Mouse (Mus musculus): ENCODE measurements around the gene Ddx46. TPM values are rescaled to one million over a fixed set of nuclear protein-coding genes. Genes with fewer than 3 reads are reported as not detected.

The Ddx46 gene
- polyA plus RNA-seq, 1 experiment from 2014 or later: 33.8 TPM

DNA sequence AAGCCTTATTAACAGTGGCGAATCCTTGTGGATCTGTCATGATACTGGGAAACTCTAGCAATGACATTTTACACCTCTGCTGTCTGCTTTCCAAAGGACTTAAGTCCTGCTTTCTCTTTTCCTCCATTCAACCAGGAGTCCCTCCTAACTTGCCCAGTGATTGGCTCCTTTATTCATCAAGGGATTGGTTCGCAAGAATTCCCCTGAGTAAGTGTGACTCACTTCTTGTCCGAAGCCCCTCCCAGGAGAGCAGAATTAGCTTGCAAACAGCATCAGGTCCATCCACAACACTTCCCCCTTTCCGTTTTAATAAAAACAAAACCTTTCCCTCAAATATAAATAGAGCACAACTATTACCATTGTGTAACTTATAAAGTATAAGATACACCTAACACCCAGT lies 69.5 kb downstream of the Ddx46 start:
- no peak for ATAC-seq (replicated peaks)
- 82% methylated on average over 4 of the region's 4 CpGs for WGBS
- Histone ChIP-seq H3K36me3 (peaks cover 44% of the 10 kb centered on the region), H3K4me1 (no peaks in the 10 kb centered on the region), H3K27ac (replicated peaks) (no peak overlapping the region), H3K4me3 (no peak overlapping the region), H3K9me3 (no peaks in the 10 kb centered on the region), H3K9ac (replicated peaks) (no peak overlapping the region), H3K4me2 (replicated peaks) (no peak overlapping the region), H3K27me3 (no peaks in the 10 kb centered on the region)

DNA sequence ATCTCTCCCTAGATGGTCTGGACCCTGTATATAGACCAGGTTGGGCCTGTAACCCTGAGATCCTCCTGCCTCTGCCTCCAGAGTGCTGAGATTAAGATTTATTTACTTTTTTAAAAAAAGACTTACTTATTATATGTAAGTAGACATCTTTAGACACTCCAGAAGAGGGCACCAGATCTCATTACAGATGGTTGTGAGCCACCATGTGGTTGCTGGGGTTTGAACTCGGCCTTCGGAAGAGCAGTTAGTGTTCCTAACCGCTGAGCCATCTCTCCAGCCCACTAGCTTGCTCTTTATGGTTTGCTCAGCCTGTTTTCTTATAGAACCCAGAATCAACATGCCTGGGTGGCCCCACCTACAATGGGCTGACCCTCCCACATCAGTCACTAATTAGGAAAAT lies 78.0 kb downstream of the Ddx46 start:
- H3K4me1 ChIP-seq: peaks cover 22% of the 10 kb centered on the region
- no peak for ATAC-seq (replicated peaks)
- no peak overlapping the region for H3K9ac ChIP-seq (replicated peaks)
- H3K27ac ChIP-seq (replicated peaks): no peak overlapping the region
- H3K4me3 ChIP-seq: no peak overlapping the region
- 90% methylated on average over 3 of the region's 3 CpGs for WGBS
- H3K36me3 ChIP-seq: peaks cover 3% of the 10 kb centered on the region; the same call in 1 of the 2 replicates
- no peak overlapping the region for H3K4me2 ChIP-seq (replicated peaks)
- H3K9me3 ChIP-seq: no peaks in the 10 kb centered on the region
- no peaks in the 10 kb centered on the region for H3K27me3 ChIP-seq

DNA sequence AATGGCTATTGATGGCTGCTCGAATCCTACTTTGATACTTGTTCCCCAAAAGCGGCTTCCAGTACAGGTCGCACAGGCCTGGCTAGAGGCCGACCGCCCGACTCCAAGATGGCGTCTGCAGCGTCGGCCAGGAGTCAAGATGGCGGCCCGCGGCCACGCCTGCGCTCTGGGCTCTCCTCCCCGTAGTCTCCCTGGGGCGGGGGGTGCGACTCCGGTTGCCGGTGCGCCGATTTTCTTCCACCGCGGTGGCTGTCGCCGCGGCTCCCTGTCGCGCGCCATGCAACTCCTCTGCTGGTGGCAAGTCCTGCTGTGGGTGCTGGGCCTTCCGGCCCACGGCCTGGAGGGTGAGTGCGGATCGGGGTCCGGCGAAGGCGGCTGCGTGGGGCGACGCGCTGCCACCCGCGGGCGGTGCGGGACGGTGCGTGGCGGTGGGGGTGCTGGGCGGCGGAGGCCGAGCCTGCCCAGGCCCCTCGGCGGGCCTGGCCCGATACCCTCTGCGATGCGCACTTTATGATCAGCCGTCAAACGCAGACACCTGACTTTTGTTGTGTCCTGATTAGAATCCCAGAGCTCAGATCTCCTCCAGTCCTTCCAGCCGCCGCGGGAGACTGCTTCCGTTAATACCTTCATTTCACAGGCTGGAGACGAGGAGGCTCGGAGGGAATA lies 79.8 kb downstream of the Ddx46 start, which contains the start of gene Txndc15:
TSS of gene Txndc15 (plus strand) at position 150 of the 666 bp plus-strand sequence.
- peak within 1 kb of the TSS; percentile 91 for H3K9ac ChIP-seq (replicated peaks)
- no peaks in the 10 kb centered on the region for H3K9me3 ChIP-seq
- H3K27me3 ChIP-seq: no peaks in the 10 kb centered on the region
- peak within 1 kb of the TSS; percentile 78 for H3K4me3 ChIP-seq
- peaks cover 19% of the 10 kb centered on the region for H3K36me3 ChIP-seq
- WGBS: under 1% methylated on average over 63 of the region's 63 CpGs
- ATAC-seq (replicated peaks): peak; percentile 91
- H3K4me2 ChIP-seq (replicated peaks): peak within 1 kb of the TSS; percentile 60
- H3K4me1 ChIP-seq: peaks cover 24% of the 10 kb centered on the region
- H3K27ac ChIP-seq (replicated peaks): peak within 1 kb of the TSS; percentile 93

DNA sequence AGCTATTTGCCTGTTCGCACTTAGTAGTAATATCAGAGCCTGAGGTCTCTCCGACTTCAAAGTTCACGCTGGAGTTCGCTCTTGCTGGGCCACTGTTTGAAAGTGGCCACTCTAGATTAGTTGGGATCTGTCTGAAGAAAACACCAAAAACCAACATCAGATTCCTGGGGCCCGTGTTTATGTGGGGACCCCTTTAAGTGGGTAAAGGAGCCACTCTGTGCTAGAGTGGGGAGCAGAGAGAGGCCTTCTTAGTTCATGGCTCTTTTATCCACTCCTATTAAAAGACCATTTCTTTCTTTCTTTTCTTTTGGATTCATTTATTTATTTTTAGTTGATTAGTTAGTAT lies 80.3 kb downstream of the Ddx46 start:
- Histone ChIP-seq H3K9me3 (no peaks in the 10 kb centered on the region), H3K4me2 (replicated peaks) (peak overlapping the region; percentile 60), H3K4me3 (peak overlapping the region; percentile 78), H3K27me3 (no peaks in the 10 kb centered on the region), H3K4me1 (peaks cover 24% of the 10 kb centered on the region), H3K9ac (replicated peaks) (peak overlapping the region; percentile 91), H3K36me3 (peaks cover 24% of the 10 kb centered on the region), H3K27ac (replicated peaks) (peak overlapping the region; percentile 93)
- WGBS: 5% methylated on average over 5 of the region's 5 CpGs
- ATAC-seq (replicated peaks): peak; percentile 11; the same call in 1 of the 2 replicates

DNA sequence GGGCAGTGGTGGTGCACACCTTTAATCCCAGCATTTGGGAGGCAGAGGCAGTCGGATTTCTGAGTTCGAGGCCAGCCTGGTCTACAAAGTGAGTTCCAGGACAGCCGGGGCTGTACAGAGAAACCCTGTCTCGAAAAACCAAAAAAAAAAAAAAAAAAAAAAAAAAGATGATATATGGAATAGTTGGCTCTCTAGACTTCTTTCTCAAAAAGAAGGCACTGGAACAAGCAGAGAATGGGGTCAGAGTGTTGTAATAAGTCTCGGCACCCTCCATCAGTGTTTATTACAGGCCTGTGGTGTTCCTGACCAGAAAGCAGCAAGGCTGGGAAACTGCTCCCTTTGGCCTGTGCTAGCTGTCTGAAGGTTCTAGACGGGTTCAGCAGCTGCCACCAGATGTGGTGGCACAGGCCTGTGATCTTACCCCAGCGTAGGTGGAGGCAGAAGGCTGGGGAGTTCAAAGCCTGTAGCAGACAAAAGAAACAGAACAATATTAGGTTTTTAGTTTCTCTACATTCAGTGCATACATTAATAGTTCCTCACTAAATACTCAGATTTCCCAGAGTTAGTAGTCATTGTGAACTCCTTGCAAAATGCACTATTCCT lies 81.2 kb downstream of the Ddx46 start:
- Histone ChIP-seq H3K4me3 (peak overlapping the region; percentile 78), H3K27me3 (no peaks in the 10 kb centered on the region), H3K4me1 (peaks cover 24% of the 10 kb centered on the region), H3K36me3 (peaks cover 27% of the 10 kb centered on the region), H3K9me3 (no peaks in the 10 kb centered on the region), H3K27ac (replicated peaks) (no peak overlapping the region), H3K4me2 (replicated peaks) (peak overlapping the region; percentile 60), H3K9ac (replicated peaks) (0 out of 2 replicates have a peak overlapping the region, but pooled peaks have one; percentile 30)
- ATAC-seq (replicated peaks): no peak
- 84% methylated on average over 7 of the region's 7 CpGs for WGBS

DNA sequence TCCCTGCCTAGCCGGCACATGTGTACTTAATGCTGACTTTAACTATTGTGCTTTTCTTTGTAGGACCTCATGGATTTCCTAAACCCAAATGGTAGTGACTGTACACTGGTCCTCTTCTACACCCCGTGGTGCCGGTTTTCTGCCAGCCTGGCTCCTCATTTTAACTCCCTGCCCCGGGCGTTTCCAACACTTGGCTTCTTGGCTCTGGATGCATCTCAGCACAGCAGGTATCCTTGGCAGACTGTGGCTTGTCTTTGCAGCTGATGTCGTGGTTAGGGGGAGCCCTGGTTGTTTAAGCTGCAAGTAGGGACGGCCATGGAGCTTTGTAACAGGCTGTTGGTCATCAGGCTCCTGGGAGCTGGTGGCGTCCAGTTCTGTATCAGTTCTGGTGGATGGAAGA lies 86.7 kb downstream of the Ddx46 start:
- Histone ChIP-seq H3K4me3 (no peak overlapping the region), H3K27me3 (no peaks in the 10 kb centered on the region), H3K27ac (replicated peaks) (no peak overlapping the region), H3K4me1 (peaks cover 7% of the 10 kb centered on the region; the same call in 1 of the 2 replicates), H3K4me2 (replicated peaks) (no peak overlapping the region), H3K9ac (replicated peaks) (no peak overlapping the region), H3K36me3 (peaks cover 44% of the 10 kb centered on the region), H3K9me3 (no peaks in the 10 kb centered on the region)
- whole genome bisulfite sequencing: 69% methylated on average over 8 of the region's 8 CpGs
- no peak for ATAC-seq (replicated peaks)

DNA sequence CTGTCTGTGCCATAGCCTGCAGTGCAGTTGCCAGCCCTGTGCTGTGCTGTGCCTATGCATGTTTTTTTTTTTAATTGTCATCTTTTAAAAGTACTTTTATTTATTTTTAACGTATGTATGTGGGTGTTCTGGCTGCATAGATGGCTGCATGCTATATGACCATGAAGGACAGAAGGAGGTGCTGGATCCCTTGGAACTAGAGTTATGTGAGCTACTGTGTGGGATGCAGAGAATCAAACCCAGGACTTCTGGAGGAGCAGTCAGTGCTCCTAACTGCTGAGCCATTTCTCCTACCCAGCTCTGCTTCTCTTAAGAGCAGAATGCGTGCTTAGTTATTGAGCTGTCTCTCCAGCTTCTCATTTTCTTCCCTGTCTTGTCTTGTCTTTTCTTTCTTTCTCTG lies 87.2 kb downstream of the Ddx46 start:
- H3K9me3 ChIP-seq: no peaks in the 10 kb centered on the region
- no peak overlapping the region for H3K27ac ChIP-seq (replicated peaks)
- H3K9ac ChIP-seq (replicated peaks): no peak overlapping the region
- no peak overlapping the region for H3K4me2 ChIP-seq (replicated peaks)
- peaks cover 44% of the 10 kb centered on the region for H3K36me3 ChIP-seq
- H3K4me1 ChIP-seq: peaks cover 4% of the 10 kb centered on the region; the same call in 1 of the 2 replicates
- no peaks in the 10 kb centered on the region for H3K27me3 ChIP-seq
- H3K4me3 ChIP-seq: no peak overlapping the region
- 96% methylated on average over 2 of the region's 2 CpGs for WGBS
- ATAC-seq (replicated peaks): no peak

DNA sequence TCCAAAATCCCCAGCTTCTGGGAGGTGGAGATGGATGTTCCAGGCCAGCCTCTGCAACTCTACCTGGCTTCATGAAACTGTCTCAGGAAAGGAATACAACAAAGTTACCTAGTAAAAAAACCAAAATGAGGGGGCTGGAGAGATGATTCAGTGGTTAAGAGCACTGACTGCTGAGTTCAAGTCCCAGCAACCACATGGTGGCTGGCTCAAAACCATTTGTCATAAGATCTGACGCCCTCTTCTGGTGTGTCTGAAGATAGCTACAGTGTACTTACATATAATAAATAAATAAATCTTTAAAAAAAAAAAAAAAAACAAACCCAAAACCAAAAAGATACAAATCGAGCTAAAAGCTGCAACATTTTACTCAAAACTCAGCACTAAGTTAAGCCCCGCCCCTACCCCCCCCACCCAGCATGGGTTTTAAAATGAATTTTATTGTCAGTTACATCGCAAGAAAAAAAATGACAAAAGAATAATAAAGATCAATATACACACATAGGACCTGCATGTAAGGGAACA lies 91.8 kb downstream of the Ddx46 start:
- WGBS: 5% methylated on average over 4 of the region's 4 CpGs
- Histone ChIP-seq H3K36me3 (peaks cover 16% of the 10 kb centered on the region), H3K4me1 (peaks cover 3% of the 10 kb centered on the region; the same call in 1 of the 2 replicates)

DNA sequence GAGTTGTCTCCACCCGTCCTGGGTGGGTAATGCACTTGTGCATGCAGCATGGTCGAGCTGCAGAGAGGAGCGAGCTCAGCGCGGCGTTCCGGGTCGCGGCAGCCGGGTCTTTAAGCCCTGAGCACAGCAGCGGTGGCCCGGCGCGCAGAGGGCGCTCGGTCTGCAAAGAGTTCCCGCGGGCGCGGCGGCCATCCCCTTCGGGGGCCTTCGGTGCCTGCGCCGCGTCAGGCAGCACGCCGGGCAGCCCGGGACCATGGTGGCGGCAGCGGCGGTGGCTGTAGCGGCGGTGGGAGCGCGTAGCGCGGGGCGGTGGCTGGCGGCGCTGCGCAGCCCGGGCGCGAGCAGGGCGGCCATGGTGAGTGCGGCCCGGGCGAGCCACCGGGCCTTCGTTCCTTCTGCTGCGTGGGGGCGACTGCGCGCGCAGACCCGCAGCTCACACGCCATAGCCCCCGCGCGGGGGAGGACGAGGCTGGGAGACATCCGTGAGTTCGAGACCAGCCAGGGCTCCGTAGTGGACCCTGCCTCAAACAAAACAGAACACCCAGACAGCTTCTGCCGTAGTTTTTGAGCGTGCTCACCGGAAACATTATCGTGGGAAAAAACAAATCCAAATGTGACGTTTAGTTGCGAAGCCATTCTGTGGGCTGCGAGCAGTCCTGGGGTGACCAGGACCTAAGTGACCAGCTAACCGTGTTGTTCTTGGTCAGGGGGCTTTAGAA lies 92.5 kb downstream of the Ddx46 start, which contains the start of gene Pcbd2:
TSS of gene Pcbd2 (plus strand) at position 249 of the 719 bp plus-strand sequence.
- H3K4me3 ChIP-seq: peak within 1 kb of the TSS; percentile 50
- H3K9ac ChIP-seq (replicated peaks): peak within 1 kb of the TSS; percentile 68
- peaks cover 16% of the 10 kb centered on the region for H3K36me3 ChIP-seq
- ATAC-seq (replicated peaks): peak; percentile 93
- no peaks in the 10 kb centered on the region for H3K27me3 ChIP-seq
- peak within 1 kb of the TSS; percentile 93 for H3K27ac ChIP-seq (replicated peaks)
- peaks cover 3% of the 10 kb centered on the region; the same call in 1 of the 2 replicates for H3K4me1 ChIP-seq
- under 1% methylated on average over 50 of the region's 73 CpGs for WGBS
- H3K9me3 ChIP-seq: no peaks in the 10 kb centered on the region
- H3K4me2 ChIP-seq (replicated peaks): peak within 1 kb of the TSS; percentile 64

More for the DNA sequence above, 91.8 kb downstream of the Ddx46 start:
- H3K27me3 ChIP-seq: no peaks in the 10 kb centered on the region
- no peaks in the 10 kb centered on the region for H3K9me3 ChIP-seq
- no peak for ATAC-seq (replicated peaks)
- peak overlapping the region; percentile 50 for H3K4me3 ChIP-seq
- H3K4me2 ChIP-seq (replicated peaks): peak overlapping the region; percentile 64
- peak overlapping the region; percentile 68 for H3K9ac ChIP-seq (replicated peaks)
- peak overlapping the region; percentile 93 for H3K27ac ChIP-seq (replicated peaks)

DNA sequence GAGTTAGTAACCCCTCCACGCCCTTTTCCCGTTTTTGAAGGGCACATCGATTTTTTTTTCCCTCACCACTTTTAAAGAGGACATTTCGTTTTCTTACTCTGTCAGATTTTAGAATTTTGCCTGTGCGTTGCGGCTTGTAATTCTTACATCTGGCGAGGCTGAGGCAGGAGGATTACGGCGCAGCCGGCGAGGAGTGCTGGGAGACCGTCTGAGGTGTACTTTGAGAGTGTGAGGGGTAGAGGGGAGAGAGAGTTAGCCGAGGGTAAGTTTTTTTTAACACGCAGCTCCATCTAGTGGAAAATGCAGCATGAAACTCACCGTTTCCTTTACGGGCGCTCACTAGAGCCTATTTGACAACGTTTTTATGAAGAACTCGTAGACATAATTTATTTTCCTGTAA lies 93.0 kb downstream of the Ddx46 start:
- H3K9ac ChIP-seq (replicated peaks): peak overlapping the region; percentile 68
- no peaks in the 10 kb centered on the region for H3K9me3 ChIP-seq
- peak overlapping the region; percentile 50 for H3K4me3 ChIP-seq
- peaks cover 13% of the 10 kb centered on the region for H3K36me3 ChIP-seq
- peak overlapping the region; percentile 93 for H3K27ac ChIP-seq (replicated peaks)
- H3K4me2 ChIP-seq (replicated peaks): peak overlapping the region; percentile 64
- peak; percentile 74 for ATAC-seq (replicated peaks)
- peaks cover 3% of the 10 kb centered on the region; the same call in 1 of the 2 replicates for H3K4me1 ChIP-seq
- H3K27me3 ChIP-seq: no peaks in the 10 kb centered on the region
- 3% methylated on average over 19 of the region's 19 CpGs for WGBS

DNA sequence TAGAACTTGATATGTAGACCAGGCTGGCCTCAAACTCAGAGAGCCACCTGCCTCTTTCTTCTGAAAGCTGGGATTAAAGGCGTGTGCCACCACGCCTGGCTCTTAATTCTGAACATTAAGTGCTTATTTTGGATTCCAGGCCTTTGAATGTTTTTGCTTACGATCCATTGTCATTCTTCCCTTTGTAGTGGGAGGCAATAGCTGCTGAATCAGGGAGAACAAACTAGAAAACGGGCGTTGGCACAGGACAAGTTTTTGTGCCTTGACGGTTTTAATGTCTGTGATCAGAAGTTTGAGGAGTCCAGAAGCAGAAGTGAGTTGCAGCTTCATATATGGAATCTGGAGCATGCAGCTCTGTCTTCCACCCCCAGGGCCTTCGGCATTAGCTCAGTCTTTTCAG lies 95.9 kb downstream of the Ddx46 start:
- no peak overlapping the region for H3K27ac ChIP-seq (replicated peaks)
- H3K9me3 ChIP-seq: no peaks in the 10 kb centered on the region
- no peaks in the 10 kb centered on the region for H3K27me3 ChIP-seq
- peaks cover 1% of the 10 kb centered on the region; the same call in 1 of the 2 replicates for H3K36me3 ChIP-seq
- ATAC-seq (replicated peaks): no peak
- H3K4me2 ChIP-seq (replicated peaks): no peak overlapping the region
- no peak overlapping the region for H3K9ac ChIP-seq (replicated peaks)
- H3K4me3 ChIP-seq: no peak overlapping the region
- WGBS: 86% methylated on average over 7 of the region's 7 CpGs
- peaks cover 3% of the 10 kb centered on the region; the same call in 1 of the 2 replicates for H3K4me1 ChIP-seq

All from forebrain, embryonic 15.5 days (tissue).